Mouse (Mus musculus): ENCODE data around the gene Gm12248. TPM values are rescaled to one million over a fixed set of nuclear protein-coding genes. Genes with fewer than 3 reads are reported as not detected.

Gm12248 gene
- polyA plus RNA-seq, 1 experiment from 2014 or later, result not detected

- no peak for ATAC-seq (ENCODE audit: insufficient read depth, low FRiP score, low read depth)
- Histone ChIP-seq H3K4me3 (replicated peaks) (no peak overlapping the region), H3K4me2 (no peak overlapping the region), H3K9ac (no peak overlapping the region), H3K9me3 (no peaks in the 10 kb centered on the region), H3K27ac (no peak overlapping the region), H3K27me3 (replicated peaks) (no peaks in the 10 kb centered on the region), H3K4me1 (no peaks in the 10 kb centered on the region), H3K36me3 (peaks cover 48% of the 10 kb centered on the region)
- 89% methylated on average over 9 of the region's 9 CpGs for WGBS
Measured at GRCm38 (mm10) chr11:58121351-58121750, 28.4 kb upstream of the Gm12248 start.

- Histone ChIP-seq H3K27ac (no peak overlapping the region), H3K27me3 (replicated peaks) (no peaks in the 10 kb centered on the region), H3K9me3 (no peaks in the 10 kb centered on the region), H3K36me3 (peaks cover 55% of the 10 kb centered on the region), H3K4me2 (no peak overlapping the region), H3K9ac (no peak overlapping the region), H3K4me1 (no peaks in the 10 kb centered on the region), H3K4me3 (replicated peaks) (no peak overlapping the region)
- WGBS, result 79% methylated on average over 3 of the region's 3 CpGs
- no peak for ATAC-seq (ENCODE audit: insufficient read depth, low FRiP score, low read depth)
Measured at GRCm38 (mm10) chr11:58120655-58121054, 27.7 kb upstream of the Gm12248 start.

- Histone ChIP-seq H3K27ac (no peak overlapping the region), H3K27me3 (replicated peaks) (no peaks in the 10 kb centered on the region), H3K4me1 (no peaks in the 10 kb centered on the region), H3K36me3 (peaks cover 63% of the 10 kb centered on the region), H3K9ac (no peak overlapping the region), H3K4me2 (no peak overlapping the region), H3K4me3 (replicated peaks) (no peak overlapping the region), H3K9me3 (no peaks in the 10 kb centered on the region)
- no peak for ATAC-seq (ENCODE audit: insufficient read depth, low FRiP score, low read depth)
- WGBS, result 90% methylated on average over 10 of the region's 10 CpGs
Measured at GRCm38 (mm10) chr11:58117044-58117652, 24.2 kb upstream of the Gm12248 start.

- no peak overlapping the region for H3K27ac ChIP-seq
- no peaks in the 10 kb centered on the region for H3K27me3 ChIP-seq (replicated peaks)
- no peaks in the 10 kb centered on the region for H3K9me3 ChIP-seq
- WGBS, result 71% methylated on average over 1 of the region's 1 CpGs
- no peaks in the 10 kb centered on the region for H3K4me1 ChIP-seq
- no peak overlapping the region for H3K4me3 ChIP-seq (replicated peaks)
- H3K4me2 ChIP-seq, result no peak overlapping the region
- no peak overlapping the region for H3K9ac ChIP-seq
- ATAC-seq (ENCODE audit: insufficient read depth, low FRiP score, low read depth), result no peak
- H3K36me3 ChIP-seq, result peaks cover 65% of the 10 kb centered on the region
Measured at GRCm38 (mm10) chr11:58116560-58116959, 23.6 kb upstream of the Gm12248 start.

GRCm38 (mm10) chr11:58107664-58108337 lies 14.9 kb upstream of the Gm12248 start:
- ATAC-seq (ENCODE audit: insufficient read depth, low FRiP score, low read depth), result no peak
- 81% methylated on average over 4 of the region's 4 CpGs for WGBS
- Histone ChIP-seq H3K27ac (no peak overlapping the region), H3K9ac (no peak overlapping the region), H3K4me3 (replicated peaks) (no peak overlapping the region), H3K4me1 (peaks cover 12% of the 10 kb centered on the region), H3K4me2 (no peak overlapping the region), H3K36me3 (peaks cover 28% of the 10 kb centered on the region), H3K9me3 (no peaks in the 10 kb centered on the region), H3K27me3 (replicated peaks) (no peaks in the 10 kb centered on the region)

GRCm38 (mm10) chr11:58107009-58107408 lies 14.1 kb upstream of the Gm12248 start:
- 48% methylated on average over 3 of the region's 3 CpGs for WGBS
- no peak for ATAC-seq (ENCODE audit: insufficient read depth, low FRiP score, low read depth)

GRCm38 (mm10) chr11:58104351-58104791 lies 11.4 kb upstream of the Gm12248 start:
- Histone ChIP-seq H3K4me3 (replicated peaks) (peak overlapping the region; percentile 84), H3K9me3 (no peaks in the 10 kb centered on the region), H3K36me3 (no peaks in the 10 kb centered on the region), H3K9ac (peak overlapping the region; percentile 87), H3K4me1 (peaks cover 12% of the 10 kb centered on the region), H3K27me3 (replicated peaks) (no peaks in the 10 kb centered on the region), H3K4me2 (peak overlapping the region; percentile 56), H3K27ac (peak overlapping the region; percentile 94)
- under 1% methylated on average over 24 of the region's 24 CpGs for WGBS
- ATAC-seq (ENCODE audit: insufficient read depth, low FRiP score, low read depth), result peak; percentile 14; the same call in 1 of the 2 replicates

More at GRCm38 (mm10) chr11:58107009-58107408, 14.1 kb upstream of the Gm12248 start:
- H3K9me3 ChIP-seq, result no peaks in the 10 kb centered on the region
- H3K4me2 ChIP-seq, result no peak overlapping the region
- no peak overlapping the region for H3K27ac ChIP-seq
- H3K27me3 ChIP-seq (replicated peaks), result no peaks in the 10 kb centered on the region
- H3K4me1 ChIP-seq, result peaks cover 12% of the 10 kb centered on the region
- H3K9ac ChIP-seq, result no peak overlapping the region
- H3K36me3 ChIP-seq, result peaks cover 26% of the 10 kb centered on the region
- no peak overlapping the region for H3K4me3 ChIP-seq (replicated peaks)

GRCm38 (mm10) chr11:58103697-58104306 lies 10.9 kb upstream of the Gm12248 start, which contains the start of gene Cnot8:
Cnot8 (plus strand) TSS chr11:58104153.
- Histone ChIP-seq H3K27me3 (replicated peaks) (no peaks in the 10 kb centered on the region), H3K4me3 (replicated peaks) (peak within 1 kb of the TSS; percentile 84), H3K9ac (peak within 1 kb of the TSS; percentile 87), H3K36me3 (no peaks in the 10 kb centered on the region), H3K9me3 (no peaks in the 10 kb centered on the region), H3K4me1 (peaks cover 12% of the 10 kb centered on the region), H3K27ac (peak within 1 kb of the TSS; percentile 94), H3K4me2 (peak within 1 kb of the TSS; percentile 59)
- under 1% methylated on average over 55 of the region's 55 CpGs for WGBS
- peak; percentile 97 for ATAC-seq (ENCODE audit: insufficient read depth, low FRiP score, low read depth)

- Histone ChIP-seq H3K4me1 (peaks cover 12% of the 10 kb centered on the region), H3K27ac (peak overlapping the region; percentile 87), H3K36me3 (no peaks in the 10 kb centered on the region), H3K9ac (peak overlapping the region; percentile 46), H3K4me3 (replicated peaks) (peak overlapping the region; percentile 84), H3K27me3 (replicated peaks) (no peaks in the 10 kb centered on the region), H3K4me2 (peak overlapping the region; percentile 59), H3K9me3 (no peaks in the 10 kb centered on the region)
- WGBS, result 58% methylated on average over 13 of the region's 13 CpGs
- peak; percentile 12 for ATAC-seq (ENCODE audit: insufficient read depth, low FRiP score, low read depth)
Measured at GRCm38 (mm10) chr11:58103344-58103653, 10.4 kb upstream of the Gm12248 start.

- no peaks in the 10 kb centered on the region for H3K27me3 ChIP-seq (replicated peaks)
- no peak overlapping the region for H3K9ac ChIP-seq
- H3K27ac ChIP-seq, result peak overlapping the region; percentile 87
- 84% methylated on average over 9 of the region's 9 CpGs for WGBS
- H3K36me3 ChIP-seq, result no peaks in the 10 kb centered on the region
- H3K4me1 ChIP-seq, result peaks cover 12% of the 10 kb centered on the region
- no peaks in the 10 kb centered on the region for H3K9me3 ChIP-seq
- no peak overlapping the region for H3K4me3 ChIP-seq (replicated peaks)
- ATAC-seq (ENCODE audit: insufficient read depth, low FRiP score, low read depth), result no peak
- peak overlapping the region; percentile 59 for H3K4me2 ChIP-seq
Measured at GRCm38 (mm10) chr11:58102581-58103343, 9.8 kb upstream of the Gm12248 start.

GRCm38 (mm10) chr11:58102146-58102545 lies 9.2 kb upstream of the Gm12248 start:
- WGBS, result 61% methylated on average over 3 of the region's 3 CpGs

More at GRCm38 (mm10) chr11:58102146-58102545, 9.2 kb upstream of the Gm12248 start:
- no peak overlapping the region for H3K9ac ChIP-seq
- H3K9me3 ChIP-seq, result no peaks in the 10 kb centered on the region
- H3K4me1 ChIP-seq, result peaks cover 17% of the 10 kb centered on the region
- ATAC-seq (ENCODE audit: insufficient read depth, low FRiP score, low read depth), result no peak
- H3K4me2 ChIP-seq, result no peak overlapping the region
- 0 out of 2 replicates have a peak overlapping the region, but pooled peaks have one; percentile 31 for H3K27ac ChIP-seq
- H3K36me3 ChIP-seq, result no peaks in the 10 kb centered on the region
- no peaks in the 10 kb centered on the region for H3K27me3 ChIP-seq (replicated peaks)
- no peak overlapping the region for H3K4me3 ChIP-seq (replicated peaks)
